Mouse (Mus musculus) lung, embryonic 14.5 days (tissue): ENCODE measurements at regions not wholly inside any gene's neighbourhood (a gene's known extent, or its start where the extent isn't known, plus 50 kb on each side); places are given as distances from the start of the nearest gene placed in this dataset.

Experiments used
- ATAC-seq: fragments of 200-750 bp; cut with Nextera tagmentation; 2 replicates; pipeline ENCODE4 v1.8.0; 2017; ENCODE audit warnings: mild to moderate bottlenecking, moderate TSS enrichment, moderate library complexity; ENCODE audit not compliant: insufficient read depth
- DNase-seq: peaks from one replicate; pipeline ENCODE4 v3.0.0-alpha.2; 2015
- H3K27ac ChIP-seq: fragments of 300-500 bp; sonication (generic); 2 replicates; pipeline ENCODE4 v1.5.1; 2014; ENCODE audit warnings: low read depth, mild to moderate bottlenecking, moderate library complexity
- H3K27me3 ChIP-seq: fragments of 300-500 bp; sonication (generic); 2 replicates; pipeline ENCODE4 v1.6.1; 2014; ENCODE audit warnings: low read length, control low read depth; ENCODE audit not compliant: insufficient read depth
- H3K36me3 ChIP-seq: fragments of 300-500 bp; sonication (generic); 2 replicates; pipeline ENCODE4 v1.6.1; 2014; ENCODE audit warnings: control low read depth; ENCODE audit not compliant: insufficient read depth
- H3K4me1 ChIP-seq: fragments of 300-500 bp; sonication (generic); 2 replicates; pipeline ENCODE4 v1.6.1; 2014; ENCODE audit warnings: antibody characterized with exemption, control low read depth; ENCODE audit not compliant: insufficient read depth
- H3K4me2 ChIP-seq: fragments of 300-500 bp; sonication (generic); 2 replicates; pipeline ENCODE4 v1.6.1; 2014; ENCODE audit warnings: mild to moderate bottlenecking
- H3K4me3 ChIP-seq: fragments of 300-500 bp; sonication (generic); 2 replicates; pipeline ENCODE4 v1.5.1; 2014; ENCODE audit warnings: low read depth, low read length
- H3K9ac ChIP-seq: fragments of 300-500 bp; sonication (generic); 2 replicates; pipeline ENCODE4 v1.6.1; 2014
- H3K9me3 ChIP-seq: fragments of 300-500 bp; sonication (generic); 2 replicates; pipeline ENCODE4 v1.6.1; 2016; ENCODE audit warnings: low read depth, low read length, control low read depth
- CTCF ChIP-seq: IDR thresholded peaks from 2 replicates; pipeline ENCODE4 v1.5.1; 2016; ENCODE audit warnings: antibody characterized with exemption, low read depth
- WGBS: fragments of 180-500 bp; shearing (Covaris S2); extraction: QIAGEN DNeasy Blood & Tissue Kit; methylation state at CpG from one replicate; pipeline ENCODE4 v1.1.7; 2014; 5-methylcytosine and 5-hydroxymethylcytosine counted together

DNA sequence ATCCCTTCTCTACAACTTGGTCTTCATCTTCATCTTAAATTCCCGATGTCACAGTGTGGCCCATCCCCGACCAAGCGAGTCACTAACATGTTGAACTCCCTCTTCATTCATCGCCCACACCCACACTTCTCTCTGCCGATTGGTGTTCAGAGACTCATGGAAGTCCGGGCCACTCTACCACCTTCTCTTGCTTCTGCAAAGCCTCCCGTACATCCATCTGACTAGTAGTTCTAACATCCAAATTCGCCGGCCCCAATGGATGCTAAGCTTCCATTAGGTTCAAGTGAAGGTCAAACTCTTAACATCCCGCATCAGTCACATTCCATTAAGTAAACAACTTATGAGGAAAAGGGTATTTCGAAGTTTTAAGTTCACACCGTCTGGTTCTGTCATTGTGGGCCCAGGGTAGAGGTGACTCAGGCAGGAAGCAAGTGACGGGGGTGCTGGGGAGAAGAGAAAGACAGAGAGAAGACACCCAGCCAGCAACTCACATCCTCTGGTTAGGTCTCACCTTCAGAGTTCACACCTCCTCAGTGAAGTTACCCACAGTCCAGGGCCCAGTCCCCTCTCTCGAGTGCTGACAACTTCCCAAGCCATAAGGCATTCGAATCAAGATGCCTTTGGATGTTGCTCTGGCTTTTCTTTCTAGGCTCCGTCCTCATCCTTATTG lies 61.0 kb upstream of the Ubash3b start:
- H3K9me3 ChIP-seq: no peaks in the 10 kb centered on the region
- H3K36me3 ChIP-seq: no peaks in the 10 kb centered on the region
- no peak overlapping the region for H3K27ac ChIP-seq
- ATAC-seq (no peak), DNase-seq (no peak)
- no peak overlapping the region for H3K4me3 ChIP-seq
- TF ChIP-seq CTCF: no peak
- no peak overlapping the region for H3K4me2 ChIP-seq
- H3K9ac ChIP-seq: no peak overlapping the region
- no peaks in the 10 kb centered on the region for H3K27me3 ChIP-seq
- no peaks in the 10 kb centered on the region for H3K4me1 ChIP-seq
- WGBS: 67% methylated on average over 16 of the region's 16 CpGs

- Histone ChIP-seq H3K27me3 (no peaks in the 10 kb centered on the region), H3K9me3 (no peaks in the 10 kb centered on the region), H3K27ac (no peak overlapping the region), H3K4me1 (no peaks in the 10 kb centered on the region), H3K4me3 (no peak overlapping the region), H3K4me2 (no peak overlapping the region), H3K9ac (no peak overlapping the region), H3K36me3 (no peaks in the 10 kb centered on the region)
- DNase-seq (no peak), ATAC-seq (no peak)
- WGBS: 69% methylated on average over 4 of the region's 4 CpGs
- no peak for TF ChIP-seq CTCF
Observed at GRCm38 (mm10) chr9:41221110-41221790, 59.8 kb upstream of the Ubash3b start.

DNA sequence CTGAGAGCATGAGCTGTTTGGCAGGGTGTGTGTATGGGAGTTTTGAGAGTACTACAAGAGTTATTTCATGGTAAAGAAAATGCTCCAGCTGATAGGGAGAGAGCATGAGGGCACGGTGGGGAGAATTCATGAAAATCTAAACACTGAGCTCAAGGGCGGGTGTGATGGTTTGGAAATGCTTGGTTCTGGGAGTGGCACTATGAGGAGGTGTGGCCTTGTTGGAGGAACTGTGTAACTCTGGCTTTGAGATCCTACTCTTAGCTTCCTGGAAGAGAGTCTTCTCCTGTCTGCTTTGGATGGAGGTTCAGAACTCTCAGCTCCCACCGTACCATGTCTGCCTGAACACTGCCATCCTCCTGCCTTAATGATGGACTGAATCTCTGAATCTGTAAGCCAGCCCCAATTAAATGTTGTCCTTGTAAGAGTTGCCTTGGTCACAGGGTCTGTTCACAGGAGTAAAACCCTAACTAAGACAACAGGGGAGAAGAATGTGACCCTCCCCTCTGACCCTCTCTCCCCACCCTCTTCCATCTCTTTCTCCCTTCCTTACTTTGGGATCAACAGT lies 58.7 kb upstream of the Ubash3b start:
- ATAC-seq (no peak), DNase-seq (no peak)
- no peaks in the 10 kb centered on the region for H3K9me3 ChIP-seq
- H3K36me3 ChIP-seq: no peaks in the 10 kb centered on the region
- TF ChIP-seq CTCF: no peak
- H3K27ac ChIP-seq: no peak overlapping the region
- 69% methylated on average over 3 of the region's 3 CpGs for WGBS
- H3K4me3 ChIP-seq: no peak overlapping the region
- no peaks in the 10 kb centered on the region for H3K4me1 ChIP-seq
- no peak overlapping the region for H3K9ac ChIP-seq
- H3K4me2 ChIP-seq: no peak overlapping the region
- no peaks in the 10 kb centered on the region for H3K27me3 ChIP-seq

GRCm38 (mm10) chr9:41218702-41219101 lies 57.2 kb upstream of the Ubash3b start:
- ATAC-seq (no peak), DNase-seq (no peak)
- Histone ChIP-seq H3K4me1 (no peaks in the 10 kb centered on the region), H3K27ac (no peak overlapping the region), H3K36me3 (no peaks in the 10 kb centered on the region), H3K27me3 (no peaks in the 10 kb centered on the region), H3K4me2 (no peak overlapping the region), H3K4me3 (no peak overlapping the region), H3K9me3 (no peaks in the 10 kb centered on the region), H3K9ac (no peak overlapping the region)
- no peak for TF ChIP-seq CTCF
- WGBS: 89% methylated on average over 6 of the region's 6 CpGs

GRCm38 (mm10) chr9:41216248-41216647 lies 54.8 kb upstream of the Ubash3b start:
- H3K9me3 ChIP-seq: no peaks in the 10 kb centered on the region
- 61% methylated on average over 3 of the region's 3 CpGs for WGBS
- no peaks in the 10 kb centered on the region for H3K36me3 ChIP-seq
- 0 out of 2 replicates have a peak, but pooled peaks cover 4% of the 10 kb centered on the region for H3K4me1 ChIP-seq
- H3K4me3 ChIP-seq: no peak overlapping the region
- H3K4me2 ChIP-seq: no peak overlapping the region
- ATAC-seq (no peak), DNase-seq (no peak)
- TF ChIP-seq CTCF: no peak
- H3K9ac ChIP-seq: no peak overlapping the region
- no peak overlapping the region for H3K27ac ChIP-seq
- no peaks in the 10 kb centered on the region for H3K27me3 ChIP-seq

- no peak overlapping the region for H3K9ac ChIP-seq
- H3K27ac ChIP-seq: no peak overlapping the region
- no peak overlapping the region for H3K4me2 ChIP-seq
- H3K9me3 ChIP-seq: no peaks in the 10 kb centered on the region
- TF ChIP-seq CTCF: no peak
- 78% methylated on average over 5 of the region's 5 CpGs for WGBS
- H3K4me1 ChIP-seq: 0 out of 2 replicates have a peak, but pooled peaks cover 4% of the 10 kb centered on the region
- H3K4me3 ChIP-seq: no peak overlapping the region
- H3K27me3 ChIP-seq: no peaks in the 10 kb centered on the region
- no peaks in the 10 kb centered on the region for H3K36me3 ChIP-seq
- ATAC-seq (no peak), DNase-seq (no peak)
Observed at GRCm38 (mm10) chr9:41215026-41215425, 53.5 kb upstream of the Ubash3b start.

DNA sequence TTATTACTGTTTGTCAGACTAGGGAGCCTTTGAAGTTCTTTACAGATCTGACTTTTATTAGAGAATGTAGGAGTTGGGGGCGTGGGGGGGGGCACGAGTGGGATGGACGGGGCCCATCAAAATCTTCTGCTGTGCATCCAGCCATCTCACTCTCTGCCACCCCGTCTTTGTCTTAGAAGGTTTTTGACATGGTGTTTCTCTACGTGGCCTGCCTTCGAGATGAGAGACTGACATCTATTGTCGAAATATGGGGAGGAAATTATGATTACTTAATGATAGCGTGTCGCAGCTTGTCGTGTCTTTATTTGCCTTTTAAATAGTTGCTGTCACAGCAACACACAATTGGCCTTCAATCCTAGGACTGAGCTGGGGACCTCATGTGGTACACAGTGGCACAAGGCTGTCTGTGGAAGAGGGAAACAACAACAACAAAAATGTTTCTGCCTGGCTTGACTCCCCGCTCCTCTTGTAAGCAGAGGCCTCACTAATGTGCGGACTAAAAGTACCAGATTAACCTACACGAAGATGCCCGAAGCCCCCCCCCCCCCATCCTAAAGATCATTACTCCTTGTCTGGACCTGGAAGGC lies 51.5 kb upstream of the Ubash3b start:
- TF ChIP-seq CTCF: no peak
- ATAC-seq (no peak; the same call in 1 of the 2 replicates), DNase-seq (no peak)
- Histone ChIP-seq H3K4me3 (no peak overlapping the region), H3K9ac (peak overlapping the region; percentile 4; the same call in 1 of the 2 replicates), H3K9me3 (no peaks in the 10 kb centered on the region), H3K27me3 (no peaks in the 10 kb centered on the region), H3K4me1 (0 out of 2 replicates have a peak, but pooled peaks cover 4% of the 10 kb centered on the region), H3K27ac (peak overlapping the region; percentile 80), H3K36me3 (no peaks in the 10 kb centered on the region), H3K4me2 (peak overlapping the region; percentile 49)
- WGBS: 35% methylated on average over 14 of the region's 14 CpGs
